Mouse (Mus musculus) testis, adult 2 months (tissue): Measurements from ENCODE around the gene Slc39a11.

Experiments used
- CTCF ChIP-seq: fragments of 200-500 bp; IDR thresholded peaks from 2 replicates; pipeline ENCODE4 v1.5.1; 2012; ENCODE audit warnings: low read depth, mild to moderate bottlenecking, inconsistent platforms, low read length, moderate library complexity; ENCODE audit not compliant: control insufficient read depth, insufficient read depth, insufficient replicate concordance
- POLR2A ChIP-seq: fragments of 200-500 bp; IDR thresholded peaks from 2 replicates; pipeline ENCODE4 v1.6.1; 2012; ENCODE audit warnings: low read depth, mild to moderate bottlenecking, inconsistent platforms, low read length, moderate library complexity; ENCODE audit not compliant: control insufficient read depth

GRCm38 (mm10) chr11:113682897-113683626 lies 33.2 kb upstream of the Slc39a11 start:
- TF ChIP-seq POLR2A, result no peak
- TF ChIP-seq CTCF, result no peak
